Mouse (Mus musculus): ENCODE measurements around the gene Herpud1. TPM values are rescaled to one million over a fixed set of nuclear protein-coding genes. Genes with fewer than 3 reads are reported as not detected.

Herpud1 gene
- polyA plus RNA-seq, 1 experiment from 2014 or later, result 76.4 TPM

GRCm38 (mm10) chr8:94361774-94362431 lies 24.3 kb upstream of the Herpud1 start:
- 87% methylated on average over 6 of the region's 6 CpGs for WGBS
- Histone ChIP-seq H3K4me1 (no peaks in the 10 kb centered on the region), H3K9ac (no peak overlapping the region), H3K9me3 (no peaks in the 10 kb centered on the region), H3K27me3 (replicated peaks) (no peaks in the 10 kb centered on the region), H3K4me3 (no peak overlapping the region), H3K4me2 (no peak overlapping the region), H3K36me3 (replicated peaks) (no peaks in the 10 kb centered on the region), H3K27ac (no peak overlapping the region)
- no peak for ATAC-seq (replicated peaks)

GRCm38 (mm10) chr8:94362607-94363239 lies 23.5 kb upstream of the Herpud1 start:
- no peak for ATAC-seq (replicated peaks)
- H3K27me3 ChIP-seq (replicated peaks), result no peaks in the 10 kb centered on the region
- H3K27ac ChIP-seq, result no peak overlapping the region
- H3K4me3 ChIP-seq, result no peak overlapping the region
- no peaks in the 10 kb centered on the region for H3K4me1 ChIP-seq
- 85% methylated on average over 7 of the region's 7 CpGs for WGBS
- no peaks in the 10 kb centered on the region for H3K36me3 ChIP-seq (replicated peaks)
- H3K9ac ChIP-seq, result no peak overlapping the region
- no peak overlapping the region for H3K4me2 ChIP-seq
- H3K9me3 ChIP-seq, result no peaks in the 10 kb centered on the region

- no peak for ATAC-seq (replicated peaks)
- Histone ChIP-seq H3K4me1 (no peaks in the 10 kb centered on the region), H3K9me3 (no peaks in the 10 kb centered on the region), H3K4me2 (no peak overlapping the region), H3K27me3 (replicated peaks) (no peaks in the 10 kb centered on the region), H3K9ac (no peak overlapping the region), H3K27ac (no peak overlapping the region), H3K36me3 (replicated peaks) (no peaks in the 10 kb centered on the region), H3K4me3 (no peak overlapping the region)
- 52% methylated on average over 4 of the region's 4 CpGs for WGBS
Observed at GRCm38 (mm10) chr8:94363288-94363688, 22.9 kb upstream of the Herpud1 start.

GRCm38 (mm10) chr8:94363906-94364305 lies 22.3 kb upstream of the Herpud1 start:
- no peak overlapping the region for H3K9ac ChIP-seq
- no peaks in the 10 kb centered on the region for H3K36me3 ChIP-seq (replicated peaks)
- no peak overlapping the region for H3K4me3 ChIP-seq
- H3K9me3 ChIP-seq, result no peaks in the 10 kb centered on the region
- H3K27ac ChIP-seq, result no peak overlapping the region
- 91% methylated on average over 2 of the region's 2 CpGs for WGBS
- no peaks in the 10 kb centered on the region for H3K4me1 ChIP-seq
- ATAC-seq (replicated peaks), result no peak
- no peaks in the 10 kb centered on the region for H3K27me3 ChIP-seq (replicated peaks)
- no peak overlapping the region for H3K4me2 ChIP-seq

GRCm38 (mm10) chr8:94364686-94365312 lies 21.4 kb upstream of the Herpud1 start:
- Histone ChIP-seq H3K36me3 (replicated peaks) (no peaks in the 10 kb centered on the region), H3K4me1 (no peaks in the 10 kb centered on the region), H3K4me2 (no peak overlapping the region), H3K27me3 (replicated peaks) (no peaks in the 10 kb centered on the region), H3K9ac (no peak overlapping the region), H3K4me3 (no peak overlapping the region), H3K9me3 (no peaks in the 10 kb centered on the region), H3K27ac (no peak overlapping the region)
- WGBS, result 86% methylated on average over 6 of the region's 6 CpGs
- ATAC-seq (replicated peaks), result no peak

- Histone ChIP-seq H3K27ac (no peak overlapping the region), H3K9me3 (no peaks in the 10 kb centered on the region), H3K27me3 (replicated peaks) (no peaks in the 10 kb centered on the region), H3K4me2 (no peak overlapping the region), H3K4me1 (no peaks in the 10 kb centered on the region), H3K36me3 (replicated peaks) (no peaks in the 10 kb centered on the region), H3K4me3 (no peak overlapping the region), H3K9ac (no peak overlapping the region)
- WGBS, result 89% methylated on average over 9 of the region's 9 CpGs
- ATAC-seq (replicated peaks), result no peak
Observed at GRCm38 (mm10) chr8:94365410-94365981, 20.7 kb upstream of the Herpud1 start.

- 84% methylated on average over 5 of the region's 5 CpGs for WGBS
- no peaks in the 10 kb centered on the region for H3K9me3 ChIP-seq
- H3K4me2 ChIP-seq, result no peak overlapping the region
- H3K36me3 ChIP-seq (replicated peaks), result no peaks in the 10 kb centered on the region
- H3K27me3 ChIP-seq (replicated peaks), result no peaks in the 10 kb centered on the region
- ATAC-seq (replicated peaks), result no peak
- H3K27ac ChIP-seq, result no peak overlapping the region
- H3K9ac ChIP-seq, result no peak overlapping the region
- H3K4me1 ChIP-seq, result no peaks in the 10 kb centered on the region
- no peak overlapping the region for H3K4me3 ChIP-seq
Observed at GRCm38 (mm10) chr8:94370839-94371238, 15.4 kb upstream of the Herpud1 start.

GRCm38 (mm10) chr8:94372955-94373599 lies 13.2 kb upstream of the Herpud1 start:
- Histone ChIP-seq H3K9ac (no peak overlapping the region), H3K4me2 (no peak overlapping the region), H3K27me3 (replicated peaks) (no peaks in the 10 kb centered on the region), H3K4me1 (no peaks in the 10 kb centered on the region), H3K9me3 (no peaks in the 10 kb centered on the region), H3K36me3 (replicated peaks) (no peaks in the 10 kb centered on the region), H3K27ac (no peak overlapping the region), H3K4me3 (no peak overlapping the region)
- WGBS, result 88% methylated on average over 6 of the region's 6 CpGs
- ATAC-seq (replicated peaks), result no peak

- no peak overlapping the region for H3K9ac ChIP-seq
- 75% methylated on average over 3 of the region's 3 CpGs for WGBS
- no peak for ATAC-seq (replicated peaks)
Observed at GRCm38 (mm10) chr8:94375551-94375991, 10.7 kb upstream of the Herpud1 start.

GRCm38 (mm10) chr8:94376176-94376575 lies 10.1 kb upstream of the Herpud1 start:
- Histone ChIP-seq H3K36me3 (replicated peaks) (no peaks in the 10 kb centered on the region), H3K27ac (no peak overlapping the region), H3K4me3 (no peak overlapping the region), H3K4me1 (no peaks in the 10 kb centered on the region), H3K9ac (no peak overlapping the region), H3K9me3 (no peaks in the 10 kb centered on the region), H3K27me3 (replicated peaks) (no peaks in the 10 kb centered on the region), H3K4me2 (no peak overlapping the region)
- no peak for ATAC-seq (replicated peaks)
- WGBS, result 93% methylated on average over 3 of the region's 3 CpGs

More at GRCm38 (mm10) chr8:94375551-94375991, 10.7 kb upstream of the Herpud1 start:
- H3K36me3 ChIP-seq (replicated peaks), result no peaks in the 10 kb centered on the region
- no peaks in the 10 kb centered on the region for H3K27me3 ChIP-seq (replicated peaks)
- no peak overlapping the region for H3K4me3 ChIP-seq
- no peaks in the 10 kb centered on the region for H3K4me1 ChIP-seq
- H3K27ac ChIP-seq, result no peak overlapping the region
- no peak overlapping the region for H3K4me2 ChIP-seq
- no peaks in the 10 kb centered on the region for H3K9me3 ChIP-seq

- Histone ChIP-seq H3K9ac (no peak overlapping the region), H3K36me3 (replicated peaks) (no peaks in the 10 kb centered on the region), H3K9me3 (no peaks in the 10 kb centered on the region), H3K4me2 (no peak overlapping the region), H3K27me3 (replicated peaks) (no peaks in the 10 kb centered on the region), H3K4me1 (no peaks in the 10 kb centered on the region), H3K27ac (no peak overlapping the region), H3K4me3 (no peak overlapping the region)
- WGBS, result 91% methylated on average over 2 of the region's 2 CpGs
- no peak for ATAC-seq (replicated peaks)
Observed at GRCm38 (mm10) chr8:94376580-94376979, 9.7 kb upstream of the Herpud1 start.

- H3K36me3 ChIP-seq (replicated peaks), result no peaks in the 10 kb centered on the region
- no peak for ATAC-seq (replicated peaks)
- no peaks in the 10 kb centered on the region for H3K27me3 ChIP-seq (replicated peaks)
- no peaks in the 10 kb centered on the region for H3K9me3 ChIP-seq
- H3K4me1 ChIP-seq, result no peaks in the 10 kb centered on the region
- H3K27ac ChIP-seq, result no peak overlapping the region
- no peak overlapping the region for H3K4me3 ChIP-seq
- no peak overlapping the region for H3K4me2 ChIP-seq
- no peak overlapping the region for H3K9ac ChIP-seq
- WGBS, result 83% methylated on average over 4 of the region's 4 CpGs
Observed at GRCm38 (mm10) chr8:94377031-94377430, 9.2 kb upstream of the Herpud1 start.
